Comparison of ENCODE assay signal across 25 mouse cellular contexts in genomic region chr5:129111729-129112128, GRCm38 (mm10). TPM values are rescaled to one million over a fixed set of nuclear protein-coding genes. Genes with fewer than 3 reads are reported as not detected.
"Had no signal": no experiment of that assay in that cellular context is flagged by ENCODE, and none has a peak within 500 bp of the region (broad histone marks: within the 10 kb centered on the region; RNA-seq: fewer than 3 reads in every experiment).

No protein-coding gene starts in this region.

- H3K9me3 ChIP-seq: heart, embryonic 10.5 days; heart, embryonic 12.5 days; hindbrain, embryonic 12.5 days; kidney, embryonic 15.5 days; limb, embryonic 13.5 days; limb, embryonic 15.5 days; liver, embryonic 12.5 days had no signal

- H3K27ac ChIP-seq: heart, embryonic 10.5 days; hindbrain, embryonic 12.5 days; hindbrain, embryonic 14.5 days; kidney, embryonic 15.5 days; kidney, postnatal 0 days; limb, embryonic 13.5 days; limb, embryonic 15.5 days; liver, embryonic 12.5 days had no signal

- H3K4me3 ChIP-seq: heart, embryonic 10.5 days; heart, embryonic 12.5 days; hindbrain, embryonic 12.5 days; kidney, embryonic 15.5 days; limb, embryonic 13.5 days; limb, embryonic 15.5 days; liver, embryonic 12.5 days had no signal

- H3K27me3 ChIP-seq: hindbrain, embryonic 12.5 days; limb, embryonic 13.5 days; limb, embryonic 15.5 days had no signal

- H3K36me3 ChIP-seq: heart, embryonic 10.5 days; heart, embryonic 12.5 days; hindbrain, embryonic 12.5 days; kidney, embryonic 15.5 days; limb, embryonic 13.5 days; limb, embryonic 15.5 days; liver, embryonic 12.5 days had no signal

- H3K9ac ChIP-seq: forebrain, postnatal 0 days; heart, embryonic 12.5 days; hindbrain, embryonic 12.5 days; hindbrain, embryonic 14.5 days; kidney, embryonic 15.5 days; limb, embryonic 13.5 days; limb, embryonic 15.5 days; liver, embryonic 12.5 days had no signal

- ATAC-seq: forebrain, postnatal 0 days; hindbrain, embryonic 16.5 days; intestine, embryonic 16.5 days; liver, embryonic 12.5 days had no signal

- H3K4me2 ChIP-seq: heart, embryonic 12.5 days; hindbrain, embryonic 12.5 days; hindbrain, embryonic 14.5 days; kidney, embryonic 15.5 days; limb, embryonic 13.5 days; limb, embryonic 15.5 days; liver, embryonic 12.5 days had no signal

- H3K4me1 ChIP-seq: heart, embryonic 10.5 days; heart, embryonic 12.5 days; kidney, embryonic 15.5 days; limb, embryonic 15.5 days; liver, embryonic 12.5 days had no signal

- DNase-seq: forebrain, postnatal 0 days; gastrocnemius, postnatal 14 days; gastrocnemius, postnatal 36 days; heart, adult 18-20 months; heart, postnatal 10 days; heart, postnatal 36 days; kidney, adult 18-20 months; kidney, adult 8-10 months; kidney, postnatal 14 days; kidney, postnatal 36 days; layer of hippocampus, adult 9-11 months; layer of hippocampus, postnatal 36 days; left cerebral cortex, postnatal 4 days had no signal

RNA-seq across cellular contexts. Expression of gene Adgrd1, which starts 15.2 kb away (rescaled TPM):
- polyA plus RNA-seq: limb, embryonic 11.5 days had no signal
